Mouse (Mus musculus) hematopoietic stem cell, adult 5-6 weeks (primary cell): ENCODE measurements around the gene Fzd2. TPM values are rescaled to one million over a fixed set of nuclear protein-coding genes. Genes with fewer than 3 reads are reported as not detected.
A peak's percentile ranks its signal among the peaks of the same experiment; 100 is the strongest.
"Not testable (repeated sequence)": the region's sequence is repeated elsewhere in the genome, so short reads cannot be mapped to it uniquely, and the experiment has no call there.

ENCODE experiments used
- ATAC-seq, 2 experiments: fragments of 125-278 bp in 1 of 2; replicated peaks in 1 of 2; 2 replicates each; pipeline ENCODE4 v1.8.0; 2016 to 2017; ENCODE audit warnings: inconsistent platforms in 2 of 2, mild to moderate bottlenecking in 2 of 2, moderate number of reproducible peaks in 2 of 2, low read depth in 1 of 2, moderate TSS enrichment in 1 of 2; ENCODE audit not compliant: low FRiP score in 2 of 2, poor library complexity in 2 of 2, severe bottlenecking in 2 of 2, insufficient read depth in 1 of 2, low TSS enrichment in 1 of 2
- total RNA-seq: library from RNA; stranded (forward); fragments of 172-1452, 232-1000 nt; gene quantifications from 2 replicates; pipeline ENCODE4 v1.2.3, GENCODE M21; 2017

Gene Fzd2
- total RNA-seq: 0.19 TPM in 1 of 2 replicates, not detected in the other

DNA sequence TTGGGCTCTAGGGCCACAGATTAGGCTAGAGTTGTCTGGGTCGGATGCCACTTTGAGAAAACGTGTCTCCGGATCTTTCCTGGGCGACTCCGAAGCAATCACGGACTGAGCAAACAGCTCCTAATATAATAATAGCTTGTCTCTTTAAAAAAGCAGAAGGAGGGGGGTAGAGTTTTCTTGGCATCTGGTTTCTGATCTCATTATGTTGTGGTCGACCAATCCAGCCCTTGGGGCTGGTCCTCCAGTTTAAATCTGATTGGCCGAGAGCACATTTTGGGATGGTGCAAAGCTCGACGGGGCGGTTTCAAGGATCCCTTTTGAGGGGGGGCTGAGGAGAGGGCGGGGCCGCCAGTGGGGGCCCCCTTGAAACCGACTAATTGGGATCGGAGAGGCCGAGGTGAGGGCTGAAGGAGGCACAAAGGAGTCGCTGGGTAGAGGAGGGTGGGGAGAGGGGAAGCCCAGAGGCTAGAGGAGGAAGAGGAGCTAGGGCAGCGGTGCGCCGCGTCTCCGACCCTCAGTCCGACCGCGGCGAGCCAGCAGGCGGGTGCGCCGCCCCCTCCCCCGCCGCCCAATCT lies at the start of gene Fzd2:
Gene Fzd2, plus strand, starts transcription at position 387 of the 575 bp plus-strand sequence.
- peak; percentile 75 to 80 for ATAC-seq

DNA sequence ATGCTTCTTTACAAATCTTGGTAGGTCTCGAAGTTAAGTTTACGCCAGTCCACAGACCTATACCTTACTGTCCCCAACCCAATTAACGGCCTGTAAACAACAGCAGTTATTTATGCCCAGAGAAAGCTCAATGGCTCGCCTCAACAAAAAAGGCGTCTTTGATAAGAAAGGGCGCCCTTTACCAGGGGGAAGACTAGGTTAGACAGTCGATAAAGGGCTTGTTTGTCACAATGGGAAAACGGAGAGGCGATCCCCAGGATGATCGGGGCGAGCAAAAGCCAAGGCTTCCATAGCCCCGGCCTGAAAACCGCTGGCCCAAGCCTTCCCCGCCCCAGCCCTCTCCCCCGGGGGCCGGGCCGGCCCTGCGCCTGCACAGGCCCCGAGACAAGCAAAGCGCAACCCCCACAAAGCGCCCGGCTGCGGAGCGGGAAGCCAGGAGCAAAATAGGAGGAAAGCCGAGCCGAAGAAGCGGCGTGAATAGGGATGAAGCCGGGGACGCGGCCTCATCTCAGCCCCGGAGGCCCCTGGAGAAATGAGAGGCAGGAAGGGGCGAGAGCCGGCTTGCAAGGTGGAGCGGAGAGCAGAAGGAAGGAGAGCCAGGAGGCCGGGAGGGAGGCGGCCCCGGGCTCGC lies 48.7 kb upstream of the Fzd2 start:
- peak in 1 of 2 experiments; percentile 27; a peak in 1 of 4 replicates for ATAC-seq

DNA sequence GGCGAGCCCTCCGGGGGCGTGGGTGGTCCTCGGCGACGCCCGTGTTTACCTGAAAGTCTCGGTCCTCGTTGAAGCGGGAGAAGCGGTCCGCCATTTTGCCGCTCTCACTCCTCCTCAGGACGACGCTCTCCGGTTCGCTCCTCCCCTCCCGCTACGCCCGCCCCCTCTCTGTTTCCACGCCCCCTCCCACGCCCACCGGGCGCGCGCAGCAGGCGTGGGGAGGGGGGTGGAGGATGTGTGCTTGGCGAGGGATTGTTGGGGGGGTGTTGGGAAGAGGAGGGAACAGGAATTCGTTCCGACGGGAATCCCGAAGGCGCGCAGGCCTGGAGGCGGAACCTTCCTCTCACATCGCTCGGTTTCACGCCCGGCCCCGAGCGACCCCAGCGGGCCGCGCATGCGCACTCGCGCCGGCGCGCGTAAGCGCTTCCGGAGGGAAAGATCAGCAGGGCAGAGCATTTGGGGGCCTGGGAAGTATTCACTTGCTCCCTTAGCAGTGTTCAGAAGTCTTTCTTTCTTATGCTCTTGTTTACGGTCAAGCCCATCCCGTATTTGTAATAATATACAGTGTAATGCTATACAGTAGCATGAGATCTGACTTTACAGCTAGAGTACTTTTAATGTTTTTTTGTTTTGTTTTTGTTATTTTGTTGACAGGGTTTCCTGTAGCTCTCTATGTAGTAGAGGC lies 48.0 kb upstream of the Fzd2 start, which contains the start of gene Gpatch8:
Gene Gpatch8, minus strand, starts transcription at position 362 of the 685 bp plus-strand sequence.
- peak; percentile 90 to 96 for ATAC-seq

DNA sequence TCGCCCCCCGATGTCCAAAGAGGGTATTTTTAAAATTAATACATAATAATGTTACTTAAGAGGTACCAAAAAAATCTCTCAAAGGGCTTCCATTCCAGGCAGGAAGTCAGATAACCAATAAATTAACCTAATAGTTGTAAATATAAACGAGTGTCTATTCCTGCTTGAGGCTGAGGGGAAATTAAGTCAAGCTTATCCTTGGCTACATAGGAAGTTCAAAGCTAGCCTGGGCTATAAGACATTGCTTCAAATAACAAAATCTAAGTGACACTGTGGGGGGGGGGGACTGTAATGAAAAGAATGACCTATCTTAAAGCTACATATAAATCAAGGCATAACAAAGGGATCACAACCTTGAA lies 47.5 kb upstream of the Fzd2 start:
- no peak for ATAC-seq

DNA sequence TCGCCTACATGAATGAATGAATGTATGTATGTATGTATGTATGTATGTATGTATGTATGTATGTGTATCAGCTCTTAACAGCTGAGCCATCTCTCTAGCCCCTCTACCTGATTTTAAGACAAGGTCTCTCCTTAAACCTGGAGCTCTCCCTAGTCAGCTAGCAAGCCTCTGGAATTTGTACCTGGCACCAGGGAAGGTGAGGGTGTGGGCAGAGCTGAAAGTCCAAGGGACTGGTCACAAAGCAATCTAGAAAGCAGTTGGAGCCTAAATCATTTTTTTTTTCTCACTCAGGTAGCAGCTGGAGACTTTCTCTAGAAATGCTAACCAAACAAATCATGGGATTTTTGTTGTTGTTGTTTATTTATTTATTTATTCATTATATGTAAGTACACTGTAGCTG lies 46.8 kb upstream of the Fzd2 start:
- no peak for ATAC-seq

DNA sequence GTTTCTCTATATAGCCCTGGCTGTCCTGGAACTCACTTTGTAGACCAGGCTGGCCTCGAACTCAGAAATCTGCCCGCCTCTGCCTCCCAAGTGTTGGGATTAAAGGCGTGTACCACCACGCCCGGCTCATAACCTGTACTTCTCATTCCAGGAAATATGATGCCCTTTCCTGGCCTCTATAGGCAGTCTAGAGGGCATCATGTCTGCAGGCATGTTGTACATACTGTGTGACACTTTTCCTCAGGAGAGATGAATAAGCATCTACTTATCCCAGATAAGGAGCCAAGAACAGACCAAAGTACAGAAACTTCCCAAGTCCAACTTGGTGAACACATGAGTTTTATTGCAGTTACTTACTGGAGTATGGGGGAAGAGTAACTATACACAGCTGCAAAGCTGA lies 45.5 kb upstream of the Fzd2 start:
- no peak for ATAC-seq

DNA sequence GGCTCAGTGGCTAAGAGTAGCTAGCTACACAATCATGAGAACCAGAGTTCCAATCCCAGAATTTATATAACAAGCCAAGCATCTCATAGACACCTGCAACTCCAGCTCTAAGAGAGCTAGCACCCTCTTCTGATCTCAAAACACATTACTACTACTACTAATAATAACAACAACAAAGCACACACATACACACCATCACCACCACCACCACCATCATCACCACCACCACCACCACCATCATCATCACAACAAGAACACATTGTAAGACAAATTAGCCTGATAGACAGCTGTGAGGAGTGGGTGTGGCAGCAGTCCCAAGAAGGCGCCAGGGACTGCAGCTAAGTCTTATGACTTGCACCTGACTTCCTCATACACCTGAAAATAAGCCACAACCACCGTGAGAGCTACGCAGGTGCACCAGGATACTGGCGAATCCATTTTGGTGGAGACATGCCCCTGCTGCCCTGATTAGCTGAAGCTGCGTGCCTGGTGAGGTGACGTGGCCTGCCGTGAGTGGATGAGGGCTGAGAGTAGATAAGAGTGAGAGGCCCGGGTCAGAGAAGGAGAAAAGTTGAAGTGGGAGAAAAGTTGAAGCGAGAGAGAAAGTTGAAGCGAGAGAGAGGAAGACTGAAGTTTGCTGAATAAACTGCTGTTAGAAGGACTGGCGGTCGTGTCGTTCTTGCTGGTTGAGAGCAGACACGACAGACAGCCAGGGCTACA lies 39.1 kb upstream of the Fzd2 start:
- not testable (repeated sequence) for ATAC-seq

DNA sequence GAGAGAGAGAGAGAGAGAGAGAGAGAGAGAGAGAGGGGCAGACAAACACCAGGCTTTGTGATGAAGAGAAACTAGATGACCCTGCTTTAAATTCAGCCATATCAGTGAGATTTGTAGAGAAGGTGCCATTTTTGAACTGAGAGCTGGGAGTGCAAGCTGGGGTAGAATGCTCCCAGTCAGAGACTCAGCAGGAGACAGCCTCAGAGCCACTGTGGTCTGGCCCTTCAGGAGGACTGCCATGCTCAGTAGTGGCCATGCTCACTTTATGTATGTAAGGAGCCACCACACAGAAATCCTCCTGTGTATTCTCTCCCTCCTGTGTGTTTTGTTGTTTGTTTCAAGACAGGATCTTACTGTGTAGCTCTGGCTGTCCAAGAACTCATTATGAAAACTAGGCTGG lies 38.5 kb upstream of the Fzd2 start:
- no peak for ATAC-seq

DNA sequence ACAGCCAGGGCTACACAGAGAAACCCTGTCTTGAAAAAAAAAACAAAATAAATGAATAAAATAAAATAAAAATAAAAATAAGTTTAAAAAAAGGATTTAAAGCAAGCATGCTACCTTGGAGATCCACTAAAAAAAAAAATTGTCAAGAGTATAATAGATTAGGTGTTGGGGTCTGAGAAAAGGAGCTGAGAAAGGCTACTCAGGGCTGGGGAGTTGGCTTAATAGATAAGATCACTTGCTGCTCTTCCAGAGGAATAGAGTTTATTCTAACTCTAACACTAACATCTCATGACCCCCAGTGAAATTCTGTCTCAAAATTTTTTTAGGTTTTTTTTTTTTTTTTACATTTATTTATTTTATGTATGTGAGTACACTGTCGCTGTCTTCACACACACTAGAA lies 37.9 kb upstream of the Fzd2 start:
- ATAC-seq: no peak

DNA sequence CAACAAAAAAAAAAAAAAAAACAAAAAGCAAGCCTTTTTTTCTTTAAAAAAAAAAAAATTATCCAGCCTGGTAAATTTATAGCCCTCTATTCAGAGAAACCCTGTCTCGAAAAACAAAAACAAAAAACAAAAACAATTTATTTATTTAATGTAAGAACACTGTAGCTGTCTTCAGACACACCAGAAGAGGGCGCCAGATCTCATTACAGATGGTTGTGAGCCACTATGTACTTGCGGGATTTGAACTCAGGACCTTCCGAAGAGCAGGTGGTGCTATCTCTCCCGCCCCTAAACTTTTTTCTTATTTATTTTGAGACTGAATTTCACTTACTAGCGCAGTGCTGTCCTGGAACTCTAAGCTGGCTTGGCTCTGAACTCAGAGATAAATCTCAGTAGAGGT lies 37.0 kb upstream of the Fzd2 start:
- no peak for ATAC-seq

DNA sequence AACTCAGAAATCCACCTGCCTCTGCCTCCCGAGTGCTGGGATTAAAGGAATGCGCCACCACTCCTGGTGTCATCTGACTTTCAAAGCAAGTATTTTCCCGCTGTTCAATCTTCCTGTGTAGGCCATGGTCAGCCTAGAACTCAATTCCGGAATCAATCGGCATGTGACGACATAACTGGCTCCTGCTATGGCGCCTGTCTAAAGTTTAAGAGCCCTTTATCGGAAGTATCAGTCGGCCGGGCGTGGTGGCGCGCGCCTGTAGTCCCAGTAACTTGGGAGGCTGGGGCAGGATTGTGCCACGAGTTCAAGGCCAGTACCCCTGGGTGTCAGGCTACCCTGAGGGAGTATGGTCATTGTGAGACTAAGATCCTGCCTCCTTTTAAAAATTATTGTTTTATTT lies 36.5 kb upstream of the Fzd2 start:
- ATAC-seq: no peak

DNA sequence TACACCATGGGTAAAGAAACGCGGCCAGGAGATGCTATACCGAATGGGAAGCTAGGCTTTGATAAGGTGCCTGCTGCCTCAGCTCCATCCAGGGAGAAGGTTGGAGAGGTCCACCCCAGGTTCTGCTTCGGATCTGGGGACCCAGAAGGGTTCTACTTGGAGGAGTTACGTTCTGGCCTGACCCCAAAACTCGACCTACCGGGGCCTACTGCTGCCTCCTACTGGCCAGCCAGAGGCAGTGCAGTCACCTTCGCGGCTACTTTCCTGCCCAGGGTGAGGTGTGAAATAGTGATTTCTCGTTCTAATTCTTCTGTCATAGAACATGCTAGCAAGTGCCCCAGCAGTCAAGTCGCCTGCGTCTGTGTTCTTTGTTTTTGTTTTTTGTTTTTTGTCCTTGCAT lies 36.0 kb upstream of the Fzd2 start:
- no peak for ATAC-seq

DNA sequence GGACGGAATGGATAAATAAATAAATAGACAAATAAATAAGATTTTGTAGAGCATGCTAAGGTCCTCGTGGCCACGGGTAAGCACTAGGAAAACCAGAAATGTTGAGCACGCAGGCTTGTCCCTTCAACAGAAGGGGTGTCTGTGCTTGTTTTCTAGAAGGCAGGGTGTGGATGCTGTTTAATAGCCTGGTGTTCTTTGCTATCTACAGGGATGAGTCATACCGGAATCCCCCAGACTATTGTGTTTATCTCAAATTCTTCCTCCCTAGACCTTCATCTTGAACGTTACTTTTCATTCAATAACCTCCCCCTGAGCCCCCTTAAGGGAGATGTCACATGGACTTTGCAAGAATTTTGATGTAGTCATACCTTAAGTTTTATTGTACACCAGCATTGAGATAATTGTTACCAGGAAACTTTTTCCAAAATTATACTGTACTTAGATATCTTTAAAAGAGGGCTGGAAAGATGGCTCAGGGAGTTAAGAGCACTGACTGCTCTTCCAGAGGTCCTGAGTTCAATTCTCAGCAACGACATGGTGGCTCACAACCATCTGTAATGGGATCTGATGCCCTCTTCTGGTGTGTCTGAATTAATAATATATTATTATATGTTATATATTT lies 35.3 kb upstream of the Fzd2 start:
- no peak for ATAC-seq

DNA sequence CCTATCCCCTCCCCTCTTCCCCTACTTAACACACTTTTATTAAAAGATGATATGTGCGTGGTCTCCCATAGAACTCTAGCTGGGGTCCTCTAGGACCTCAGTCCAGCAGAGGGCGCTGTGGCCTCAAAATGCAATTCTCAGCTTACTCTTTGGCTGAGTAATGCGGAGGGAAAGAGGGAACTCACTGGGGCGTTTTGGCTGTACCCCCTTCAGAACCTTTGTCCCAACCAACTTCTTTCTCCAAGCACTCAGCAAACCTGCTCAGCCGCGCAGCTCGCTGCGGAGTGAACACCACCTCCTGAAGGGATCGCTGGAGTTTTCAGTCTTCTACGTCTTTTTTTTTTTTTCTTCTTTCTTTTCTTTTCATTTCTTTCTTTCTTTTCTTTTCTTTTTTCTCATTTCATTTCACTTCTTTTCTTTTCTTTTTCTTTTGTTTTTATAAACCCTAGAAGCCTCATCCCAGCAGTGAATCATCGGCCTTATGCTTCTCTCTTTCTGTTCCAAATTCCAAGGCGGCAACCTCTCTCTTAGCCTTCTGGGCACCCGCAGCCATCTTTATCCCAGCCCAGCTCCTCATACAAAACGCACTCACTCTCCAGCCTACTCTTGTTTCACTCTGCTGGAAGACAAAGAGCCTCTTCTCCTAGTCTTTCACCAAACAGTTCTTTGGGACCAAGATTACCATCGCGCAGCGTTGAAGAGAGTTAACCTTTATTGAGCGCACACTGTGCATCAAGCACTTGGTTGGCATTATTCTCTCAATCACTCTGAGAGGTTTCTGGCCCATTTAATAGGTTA lies 31.1 kb upstream of the Fzd2 start:
- peak; percentile 73 to 87; a peak in 3 of 4 replicates for ATAC-seq

DNA sequence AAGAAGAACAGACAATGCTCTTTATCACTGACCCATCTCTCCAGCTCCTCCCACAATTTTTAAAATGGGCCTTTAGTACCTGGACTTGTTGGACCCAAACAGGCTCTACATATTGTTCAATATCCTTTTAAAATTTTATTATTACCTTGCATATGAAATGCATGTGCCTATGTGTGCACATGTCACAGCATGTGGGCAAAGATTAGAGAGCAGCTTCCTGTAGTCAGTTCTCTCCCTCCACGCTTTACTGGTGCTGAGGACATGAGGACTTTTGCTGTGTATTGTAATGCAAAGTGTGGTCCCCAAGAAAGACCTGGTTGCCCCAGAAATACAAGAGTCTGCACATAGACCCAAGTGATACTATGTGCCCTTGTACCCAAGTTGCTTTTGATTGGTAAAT lies 29.2 kb upstream of the Fzd2 start:
- ATAC-seq: no peak

DNA sequence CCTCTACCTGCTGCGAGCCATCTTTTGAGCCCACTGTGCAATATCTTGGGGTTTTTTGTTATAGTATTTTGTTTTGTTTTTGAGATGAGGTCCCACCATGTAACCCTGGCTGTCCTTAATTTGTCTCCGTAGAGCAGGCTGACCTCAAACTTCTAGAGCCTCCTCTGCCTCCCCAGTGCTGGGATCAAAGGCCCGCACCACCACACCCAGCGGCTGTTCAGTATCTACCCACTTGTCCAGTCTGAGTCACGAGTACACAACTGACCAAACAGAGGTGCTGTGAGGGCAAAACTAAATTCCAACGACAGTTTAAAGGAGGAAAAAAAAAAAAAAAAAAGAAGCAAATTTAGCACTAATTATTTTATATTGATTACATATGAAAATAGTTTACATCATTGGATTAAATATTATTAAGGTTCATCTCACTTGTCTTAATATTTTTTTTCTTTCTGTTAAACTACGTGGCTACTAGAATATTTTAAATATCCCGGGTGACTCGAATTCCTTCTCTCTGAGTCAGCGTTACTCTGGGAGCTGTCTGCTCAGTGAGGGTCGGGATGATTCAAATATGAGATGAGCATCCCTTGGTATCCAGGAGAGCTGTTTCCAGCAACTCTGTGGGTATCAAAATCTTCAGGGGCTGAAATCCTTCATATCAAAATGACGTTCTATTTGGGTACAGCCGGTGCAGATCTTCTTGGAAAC lies 28.0 kb upstream of the Fzd2 start:
- no peak for ATAC-seq
